Mouse (Mus musculus) liver, postnatal 0 days (tissue): ENCODE data around the gene Mon1b. TPM values are rescaled to one million over a fixed set of nuclear protein-coding genes. Genes with fewer than 3 reads are reported as not detected.

Source experiments
- ATAC-seq: fragments of 200-750 bp; cut with Nextera tagmentation; 2 replicates; pipeline ENCODE4 v1.8.0; 2017; ENCODE audit warnings: mild to moderate bottlenecking, moderate library complexity
- DNase-seq: peaks from one replicate; pipeline ENCODE4 v3.0.0-alpha.2; 2016
- H3K27ac ChIP-seq: fragments of 300-500 bp; sonication (generic); 2 replicates; pipeline ENCODE4 v1.5.1; 2014; ENCODE audit warnings: antibody characterized with exemption, moderate library complexity, mild to moderate bottlenecking, low read depth
- H3K27me3 ChIP-seq: fragments of 300-500 bp; sonication (generic); 2 replicates; pipeline ENCODE4 v1.6.1; 2014; ENCODE audit warnings: low read length, control low read depth, mixed read lengths; ENCODE audit not compliant: insufficient read depth
- H3K36me3 ChIP-seq: fragments of 300-500 bp; sonication (generic); replicated peaks from 2 replicates; pipeline ENCODE4 v1.6.1; 2014; ENCODE audit warnings: mild to moderate bottlenecking, control low read depth, low read length, moderate library complexity, mixed read lengths; ENCODE audit not compliant: insufficient read depth
- H3K4me1 ChIP-seq: fragments of 300-500 bp; sonication (generic); 2 replicates; pipeline ENCODE4 v1.6.1; 2014; ENCODE audit warnings: antibody characterized with exemption, mild to moderate bottlenecking, control low read depth; ENCODE audit not compliant: insufficient read depth
- H3K4me2 ChIP-seq: fragments of 300-500 bp; sonication (generic); 2 replicates; pipeline ENCODE4 v1.6.1; 2014; ENCODE audit warnings: low read depth, mild to moderate bottlenecking, low read length, moderate library complexity, mixed read lengths
- H3K4me3 ChIP-seq: fragments of 300-500 bp; sonication (generic); 2 replicates; pipeline ENCODE4 v1.5.1; 2014; ENCODE audit warnings: low read depth, low read length
- H3K9ac ChIP-seq: fragments of 300-500 bp; sonication (generic); replicated peaks from 2 replicates; pipeline ENCODE4 v1.6.1; 2014; ENCODE audit warnings: mild to moderate bottlenecking, moderate library complexity
- H3K9me3 ChIP-seq: fragments of 300-500 bp; sonication (generic); 2 replicates; pipeline ENCODE4 v1.6.1; 2016; ENCODE audit warnings: mild to moderate bottlenecking, control low read depth, low read length, mixed read lengths
- CTCF ChIP-seq: sonication (generic); IDR thresholded peaks from 2 replicates; pipeline ENCODE4 v1.5.1; 2016; ENCODE audit warnings: antibody characterized with exemption, low read depth
- EP300 ChIP-seq: IDR thresholded peaks from 2 replicates; pipeline ENCODE4 v1.6.1; 2016; ENCODE audit warnings: antibody characterized with exemption, low read depth, mild to moderate bottlenecking
- WGBS: fragments of 180-500 bp; shearing (Covaris S2); extraction: QIAGEN DNeasy Blood & Tissue Kit; methylation state at CpG from one replicate; pipeline ENCODE4 v1.1.7; 2014; ENCODE audit not compliant: insufficient replicate concordance; 5-methylcytosine and 5-hydroxymethylcytosine counted together
- polyA plus RNA-seq: library from polyadenylated mRNA; unstranded; fragments of >200 nt; fragmentation: Nextera tagmentation; extraction: Ambion mirVana; gene quantifications from 2 replicates; pipeline ENCODE4 v1.2.1, GENCODE M21; 2015

Mon1b gene
- polyA plus RNA-seq, 1 experiment from 2014 or later, result 1.4 TPM

DNA sequence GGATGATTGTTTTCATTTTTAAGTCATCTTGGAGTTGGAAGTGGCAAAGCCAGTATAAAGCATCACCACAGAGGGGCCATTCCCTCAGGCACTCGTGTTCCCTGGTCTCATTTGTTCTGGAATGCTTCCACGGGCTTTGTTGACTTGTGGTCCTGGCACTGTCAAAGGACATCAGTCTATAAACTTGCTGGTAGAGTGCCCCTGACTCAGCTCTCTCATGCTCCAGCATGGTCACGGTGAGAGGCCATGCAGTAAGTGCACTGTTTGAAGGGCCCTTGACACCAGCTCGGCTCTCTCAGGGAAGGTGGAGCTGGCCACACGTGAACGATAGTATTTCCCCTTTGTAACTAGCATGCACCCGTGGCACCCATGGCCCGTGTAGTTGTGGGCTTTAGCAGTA is 5.0 kb downstream of the Mon1b start:
- H3K4me1 ChIP-seq, result peaks cover 9% of the 10 kb centered on the region
- H3K27ac ChIP-seq, result no peak overlapping the region
- H3K4me3 ChIP-seq, result no peak overlapping the region
- DNase-seq (no peak), ATAC-seq (no peak)
- no peaks in the 10 kb centered on the region for H3K9me3 ChIP-seq
- no peak overlapping the region for H3K9ac ChIP-seq
- no peaks in the 10 kb centered on the region for H3K27me3 ChIP-seq
- no peak for TF ChIP-seq EP300
- no peak for TF ChIP-seq CTCF
- WGBS, result 79% methylated on average over 8 of the region's 8 CpGs
- peaks cover 25% of the 10 kb centered on the region for H3K36me3 ChIP-seq
- H3K4me2 ChIP-seq, result no peak overlapping the region

DNA sequence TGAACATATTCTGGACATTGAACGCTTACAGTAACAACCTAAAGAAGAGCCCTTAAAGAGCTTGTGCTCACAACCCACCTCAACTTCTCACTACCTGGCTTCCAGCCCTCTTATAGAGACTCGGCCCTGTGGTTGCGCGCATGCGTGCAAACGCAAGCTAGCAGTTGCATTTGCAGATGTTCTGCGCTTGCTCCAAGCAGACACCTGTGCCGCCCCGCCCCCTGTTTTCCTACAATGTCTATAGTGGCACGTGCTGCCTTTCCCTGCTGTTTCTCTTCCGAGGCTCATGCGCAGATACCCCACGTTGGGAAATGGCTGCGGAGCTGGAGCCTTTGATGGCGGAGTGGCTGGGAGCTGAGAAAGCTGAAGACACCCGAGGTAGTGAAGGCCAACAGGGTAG is 7.5 kb downstream of the Mon1b start, which contains the start of gene Syce1l:
Syce1l (plus strand) TSS at position 288 of the 400 bp plus-strand sequence.
- H3K36me3 ChIP-seq, result peaks cover 24% of the 10 kb centered on the region
- H3K4me1 ChIP-seq, result no peaks in the 10 kb centered on the region
- H3K4me3 ChIP-seq, result no peak within 1 kb of the TSS
- H3K9ac ChIP-seq, result no peak within 1 kb of the TSS
- H3K27ac ChIP-seq, result no peak within 1 kb of the TSS
- TF ChIP-seq CTCF, result no peak
- TF ChIP-seq EP300, result no peak
- ATAC-seq, result no peak
- H3K4me2 ChIP-seq, result no peak within 1 kb of the TSS
- WGBS, result 90% methylated on average over 16 of the region's 16 CpGs
- H3K9me3 ChIP-seq, result no peaks in the 10 kb centered on the region
- DNase-seq, result no peak
- H3K27me3 ChIP-seq, result no peaks in the 10 kb centered on the region

DNA sequence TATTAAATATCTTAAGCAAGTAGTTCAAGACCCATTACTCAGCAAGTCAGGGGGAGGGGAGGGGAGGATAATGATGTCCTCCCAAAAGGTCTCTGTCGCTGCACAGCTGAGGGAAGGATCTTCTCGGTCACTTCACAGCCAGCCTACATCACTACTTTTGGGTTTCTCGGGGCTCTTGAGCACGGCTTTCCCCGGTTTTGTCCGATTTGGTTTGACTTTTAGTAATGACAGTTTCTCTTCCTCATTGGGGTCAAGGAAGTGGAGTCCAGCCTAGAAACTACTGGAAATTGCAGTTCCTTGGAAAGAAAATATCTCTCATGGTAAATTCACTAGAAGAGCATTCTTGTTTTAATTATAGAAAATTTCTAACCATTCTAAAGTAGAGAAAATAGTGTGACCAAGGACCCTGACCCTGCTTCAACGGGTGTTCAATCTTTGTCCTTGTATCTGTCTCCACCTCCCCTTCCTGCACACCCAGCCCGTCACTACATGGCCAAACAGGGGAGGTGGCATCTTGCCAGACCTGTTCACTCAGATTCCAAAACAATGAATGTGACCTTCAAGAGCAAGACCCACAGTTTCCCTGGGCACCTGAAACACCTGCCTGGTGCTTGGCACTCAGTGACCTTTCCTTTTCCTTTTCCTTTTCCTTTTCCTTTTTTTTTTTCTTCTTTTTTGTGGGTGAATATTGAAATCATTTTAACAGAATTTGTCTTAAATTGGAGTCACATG is 8.3 kb downstream of the Mon1b start:
- ATAC-seq (no peak), DNase-seq (no peak)
- H3K4me3 ChIP-seq, result no peak overlapping the region
- TF ChIP-seq CTCF (no peak), EP300 (no peak)
- WGBS, result 75% methylated on average over 8 of the region's 8 CpGs
- no peak overlapping the region for H3K4me2 ChIP-seq
- no peaks in the 10 kb centered on the region for H3K4me1 ChIP-seq
- H3K27ac ChIP-seq, result no peak overlapping the region
- H3K36me3 ChIP-seq, result peaks cover 23% of the 10 kb centered on the region
- no peak overlapping the region for H3K9ac ChIP-seq
- no peaks in the 10 kb centered on the region for H3K9me3 ChIP-seq
- no peaks in the 10 kb centered on the region for H3K27me3 ChIP-seq

DNA sequence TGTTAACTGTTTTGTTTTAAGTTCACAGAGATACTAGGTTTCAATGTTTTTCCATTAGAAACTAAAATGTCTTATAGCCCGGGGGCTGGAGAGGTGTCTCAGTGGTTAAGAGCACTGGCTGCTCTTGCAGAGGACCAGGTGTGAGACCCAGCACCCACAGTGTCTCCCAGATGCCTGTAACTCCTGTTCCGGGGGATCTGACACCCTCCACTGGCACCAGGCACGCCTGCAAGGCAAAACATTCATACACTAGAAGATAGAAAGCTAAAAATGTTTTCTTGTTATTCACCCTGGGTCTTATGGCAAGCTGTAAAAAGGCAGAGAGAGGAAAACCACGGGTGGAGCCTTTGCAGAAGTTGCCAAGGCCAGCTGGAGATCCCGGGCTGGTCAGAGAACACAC is 9.8 kb downstream of the Mon1b start:
- Histone ChIP-seq H3K4me1 (no peaks in the 10 kb centered on the region), H3K4me3 (no peak overlapping the region), H3K27ac (no peak overlapping the region), H3K4me2 (no peak overlapping the region), H3K9me3 (no peaks in the 10 kb centered on the region), H3K9ac (no peak overlapping the region), H3K27me3 (no peaks in the 10 kb centered on the region), H3K36me3 (peaks cover 13% of the 10 kb centered on the region)
- 44% methylated on average over 5 of the region's 5 CpGs for WGBS
- DNase-seq (no peak), ATAC-seq (no peak)
- TF ChIP-seq CTCF (no peak), EP300 (no peak)

DNA sequence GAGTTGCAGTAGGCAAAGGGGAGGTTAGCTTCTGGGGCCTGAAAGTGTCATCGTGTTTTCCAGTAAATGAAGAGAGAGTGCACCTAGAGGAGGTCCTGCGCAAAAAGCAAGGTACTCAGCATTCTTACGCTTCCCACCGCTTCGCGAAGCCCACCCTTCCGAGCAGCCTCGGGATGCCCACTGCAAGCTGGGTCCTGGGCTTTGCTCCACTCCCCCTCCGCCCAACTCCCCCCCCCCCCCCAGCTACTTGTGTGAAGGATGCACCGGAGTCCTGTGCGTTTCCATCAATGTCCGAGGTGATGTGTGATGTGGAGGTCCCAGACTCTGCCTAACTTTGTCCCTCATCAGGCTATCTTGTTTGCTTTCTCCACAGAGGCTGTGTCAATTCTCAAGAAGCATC is 17.1 kb downstream of the Mon1b start:
- H3K4me2 ChIP-seq, result no peak overlapping the region
- WGBS, result 75% methylated on average over 12 of the region's 12 CpGs

DNA sequence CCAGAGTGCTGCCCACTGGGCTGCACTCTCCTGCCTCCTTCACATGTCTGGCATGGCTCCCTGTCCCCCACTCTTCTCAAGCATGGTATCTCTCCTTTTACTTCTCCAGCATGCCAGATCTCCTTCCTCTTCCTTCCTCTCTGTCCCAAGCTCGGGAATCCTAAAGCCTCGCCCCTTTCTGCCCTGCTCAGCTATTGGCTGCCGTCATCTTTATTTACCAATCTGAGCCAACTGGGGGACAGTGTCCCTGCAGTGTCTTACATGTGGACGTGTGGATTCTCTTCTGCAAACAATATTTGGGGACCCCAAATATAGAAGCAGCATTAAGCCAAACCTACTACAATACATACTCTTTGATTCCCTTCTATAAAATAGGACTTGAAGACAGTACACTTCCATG is 17.8 kb downstream of the Mon1b start:
- Histone ChIP-seq H3K36me3 (no peaks in the 10 kb centered on the region), H3K4me3 (no peak overlapping the region), H3K27me3 (no peaks in the 10 kb centered on the region), H3K4me2 (no peak overlapping the region), H3K27ac (no peak overlapping the region), H3K9me3 (no peaks in the 10 kb centered on the region), H3K9ac (no peak overlapping the region), H3K4me1 (no peaks in the 10 kb centered on the region)
- DNase-seq (no peak), ATAC-seq (no peak)
- 40% methylated on average over 4 of the region's 4 CpGs for WGBS
- TF ChIP-seq CTCF (no peak), EP300 (no peak)

More for the DNA sequence above, 17.1 kb downstream of the Mon1b start:
- Histone ChIP-seq H3K27me3 (no peaks in the 10 kb centered on the region), H3K9ac (no peak overlapping the region), H3K9me3 (no peaks in the 10 kb centered on the region), H3K4me3 (no peak overlapping the region), H3K4me1 (no peaks in the 10 kb centered on the region), H3K27ac (no peak overlapping the region), H3K36me3 (no peaks in the 10 kb centered on the region)
- DNase-seq, result no peak
- no peak for ATAC-seq
- TF ChIP-seq EP300 (no peak), CTCF (no peak)
